Mouse (Mus musculus): Measurements from ENCODE around the gene Olfr573-ps1.

Olfr573-ps1 gene

GRCm38 (mm10) chr7:102942475-102942874, at the start of gene Olfr573-ps1:
Olfr573-ps1 (minus strand) TSS chr7:102942575.
- no peak for DNase-seq (ENCODE audit: low spot score)

- no peak for DNase-seq (ENCODE audit: low spot score)
Measured at GRCm38 (mm10) chr7:102989224-102989623, 46.8 kb upstream of the Olfr573-ps1 start, which contains the start of gene Olfr578. Olfr578 (minus strand) TSS chr7:102989324.

- no peak for DNase-seq (ENCODE audit: low spot score)
Measured at GRCm38 (mm10) chr7:102975843-102976242, 33.5 kb upstream of the Olfr573-ps1 start, which contains the start of gene Olfr577. Olfr577 (minus strand) TSS chr7:102975943.

GRCm38 (mm10) chr7:102974399-102974798, 32.0 kb upstream of the Olfr573-ps1 start:
- DNase-seq (ENCODE audit: low spot score): no peak

- DNase-seq (ENCODE audit: low spot score): no peak
Measured at GRCm38 (mm10) chr7:102962360-102962759, 20.0 kb upstream of the Olfr573-ps1 start, which contains the start of gene Olfr576. Olfr576 (plus strand) TSS chr7:102962660.

GRCm38 (mm10) chr7:102958593-102958992, 16.2 kb upstream of the Olfr573-ps1 start, which contains the start of gene Olfr575:
Olfr575 (minus strand) TSS chr7:102958775.
- no peak for DNase-seq (ENCODE audit: low spot score)

GRCm38 (mm10) chr7:102958137-102958536, 15.8 kb upstream of the Olfr573-ps1 start:
- DNase-seq (ENCODE audit: low spot score): no peak

- DNase-seq (ENCODE audit: low spot score): no peak
Measured at GRCm38 (mm10) chr7:102950732-102951131, 8.4 kb upstream of the Olfr573-ps1 start.

GRCm38 (mm10) chr7:102948167-102948566, 5.8 kb upstream of the Olfr573-ps1 start, which contains the start of gene Olfr574:
Olfr574 (plus strand) TSS chr7:102948467.
- no peak for DNase-seq (ENCODE audit: low spot score)

- DNase-seq (ENCODE audit: low spot score): no peak
Measured at GRCm38 (mm10) chr7:102943417-102943816, 1.0 kb upstream of the Olfr573-ps1 start.

GRCm38 (mm10) chr7:102927105-102927504, 15.3 kb downstream of the Olfr573-ps1 start:
- no peak for DNase-seq (ENCODE audit: low spot score)

- DNase-seq (ENCODE audit: low spot score): no peak
Measured at GRCm38 (mm10) chr7:102924109-102924508, 18.3 kb downstream of the Olfr573-ps1 start, which contains the start of gene Olfr572. Olfr572 (plus strand) TSS chr7:102924409.

- DNase-seq (ENCODE audit: low spot score): peak; percentile 22
Measured at GRCm38 (mm10) chr7:102919632-102920031, 22.7 kb downstream of the Olfr573-ps1 start.

GRCm38 (mm10) chr7:102917032-102917875, 25.1 kb downstream of the Olfr573-ps1 start, which contains the start of gene Olfr571:
Olfr571 (minus strand) TSS chr7:102917536.
- DNase-seq (ENCODE audit: low spot score): no peak

- DNase-seq (ENCODE audit: low spot score): no peak
Measured at GRCm38 (mm10) chr7:102916405-102916804, 26.0 kb downstream of the Olfr573-ps1 start.

- no peak for DNase-seq (ENCODE audit: low spot score)
Measured at GRCm38 (mm10) chr7:102915261-102915660, 27.1 kb downstream of the Olfr573-ps1 start.

Measured in ovary, postnatal 14 days (tissue).